Mouse (Mus musculus): ENCODE data around the gene Chst11.

DNA sequence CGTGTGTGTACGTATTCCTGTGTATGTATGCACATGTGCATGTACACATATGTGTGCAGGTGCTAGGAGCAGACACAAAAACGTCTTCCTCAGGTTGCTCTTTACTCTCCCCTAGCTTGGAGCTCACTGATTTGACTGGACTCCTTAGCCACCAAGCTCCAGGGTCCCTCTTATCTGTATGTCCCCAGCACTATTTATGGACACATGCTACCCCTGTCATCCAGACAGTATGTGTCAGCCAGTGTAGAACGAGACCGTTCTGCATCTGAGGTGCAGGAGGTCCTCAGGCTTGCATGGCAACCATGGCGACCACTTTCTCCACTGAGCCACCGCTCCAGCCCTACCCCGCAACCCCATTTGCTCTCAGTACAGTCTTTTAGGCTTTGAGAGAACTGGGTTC lies 93.4 kb downstream of the Chst11 start:
- TF ChIP-seq EP300 (IDR thresholded peaks at IDR 0.05; ENCODE audit: insufficient read depth, low read depth, low read length) = no peak
- TF ChIP-seq CTCF (IDR thresholded peaks at IDR 0.05) = no peak
- TF ChIP-seq POLR2A (IDR thresholded peaks at IDR 0.05; ENCODE audit: insufficient read depth, low read depth, low read length) = no peak
